Mouse (Mus musculus) embryonic facial prominence, embryonic 15.5 days (tissue): ENCODE measurements at regions not wholly inside any gene's neighbourhood (a gene's known extent, or its start where the extent isn't known, plus 50 kb on each side); places are given as distances from the start of the nearest gene placed in this dataset.

Experiments
- ATAC-seq: fragments of 200-750 bp; cut with Nextera tagmentation; 2 replicates; pipeline ENCODE4 v1.8.0; 2017; ENCODE audit warnings: low read depth, moderate TSS enrichment; ENCODE audit not compliant: insufficient number of reproducible peaks, low FRiP score, low TSS enrichment
- H3K27ac ChIP-seq: fragments of 300-500 bp; sonication (generic); replicated peaks from 2 replicates; pipeline ENCODE4 v1.5.1; 2015; ENCODE audit warnings: mild to moderate bottlenecking, inconsistent platforms
- H3K27me3 ChIP-seq: fragments of 300-500 bp; sonication (generic); 2 replicates; pipeline ENCODE4 v1.6.1; 2015; ENCODE audit warnings: inconsistent platforms
- H3K36me3 ChIP-seq: fragments of 300-500 bp; sonication (generic); 2 replicates; pipeline ENCODE4 v1.6.1; 2015; ENCODE audit warnings: mild to moderate bottlenecking, inconsistent platforms
- H3K4me1 ChIP-seq: fragments of 300-500 bp; sonication (generic); 2 replicates; pipeline ENCODE4 v1.6.1; 2015; ENCODE audit warnings: inconsistent platforms
- H3K4me2 ChIP-seq: fragments of 300-500 bp; sonication (generic); replicated peaks from 2 replicates; pipeline ENCODE4 v1.6.1; 2015; ENCODE audit warnings: mild to moderate bottlenecking, inconsistent platforms
- H3K4me3 ChIP-seq: fragments of 300-500 bp; sonication (generic); replicated peaks from 2 replicates; pipeline ENCODE4 v1.5.1; 2015; ENCODE audit warnings: mild to moderate bottlenecking, inconsistent platforms
- H3K9ac ChIP-seq: fragments of 300-500 bp; sonication (generic); 2 replicates; pipeline ENCODE4 v1.6.1; 2015; ENCODE audit warnings: inconsistent platforms
- H3K9me3 ChIP-seq: fragments of 300-500 bp; sonication (generic); replicated peaks from 2 replicates; pipeline ENCODE4 v1.6.1; 2016; ENCODE audit warnings: inconsistent platforms
- WGBS: fragments of 180-500 bp; shearing (Covaris S2); methylation state at CpG from one replicate; pipeline ENCODE4 v1.1.7; 2015; 5-methylcytosine and 5-hydroxymethylcytosine counted together

- 51% methylated on average over 1 of the region's 1 CpGs for WGBS
- Histone ChIP-seq H3K4me2 (no peak overlapping the region), H3K27ac (no peak overlapping the region), H3K27me3 (no peaks in the 10 kb centered on the region), H3K4me3 (no peak overlapping the region), H3K9ac (no peak overlapping the region), H3K36me3 (no peaks in the 10 kb centered on the region), H3K4me1 (no peaks in the 10 kb centered on the region), H3K9me3 (no peaks in the 10 kb centered on the region)
- ATAC-seq: no peak
Measured at GRCm38 (mm10) chr13:83394773-83395172, 109.1 kb upstream of the Mef2c start.

DNA sequence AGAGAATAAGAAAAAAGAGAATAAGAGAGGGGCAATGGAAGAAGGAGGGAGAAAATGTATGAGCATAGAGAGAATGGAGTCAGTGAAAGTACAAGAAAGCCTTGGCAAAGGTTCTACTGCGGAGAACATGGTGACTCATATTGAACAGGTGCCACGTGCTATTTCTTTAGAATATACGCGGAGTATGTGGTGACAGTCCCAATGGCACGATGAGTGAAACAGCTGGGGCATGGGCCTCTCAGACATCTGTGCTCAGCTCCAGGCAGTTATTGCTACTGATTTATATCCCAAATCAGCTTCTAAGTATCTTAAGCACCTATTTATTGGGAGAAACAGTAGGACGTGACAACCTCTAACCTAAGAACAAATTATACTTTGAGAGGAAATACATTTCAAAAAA is 104.5 kb upstream of the Mef2c start:
- Histone ChIP-seq H3K27me3 (no peaks in the 10 kb centered on the region), H3K4me2 (no peak overlapping the region), H3K36me3 (no peaks in the 10 kb centered on the region), H3K4me1 (no peaks in the 10 kb centered on the region), H3K4me3 (no peak overlapping the region), H3K9ac (no peak overlapping the region), H3K9me3 (no peaks in the 10 kb centered on the region), H3K27ac (no peak overlapping the region)
- WGBS: 90% methylated on average over 6 of the region's 6 CpGs
- ATAC-seq: no peak

GRCm38 (mm10) chr13:83439619-83440436 is 64.0 kb upstream of the Mef2c start:
- no peaks in the 10 kb centered on the region for H3K9me3 ChIP-seq
- H3K36me3 ChIP-seq: no peaks in the 10 kb centered on the region
- H3K27ac ChIP-seq: no peak overlapping the region
- no peak overlapping the region for H3K9ac ChIP-seq
- H3K4me3 ChIP-seq: no peak overlapping the region
- H3K4me1 ChIP-seq: 0 out of 2 replicates have a peak, but pooled peaks cover 3% of the 10 kb centered on the region
- 72% methylated on average over 6 of the region's 6 CpGs for WGBS
- no peaks in the 10 kb centered on the region for H3K27me3 ChIP-seq
- ATAC-seq: no peak
- no peak overlapping the region for H3K4me2 ChIP-seq

GRCm38 (mm10) chr13:83444277-83444676 is 59.6 kb upstream of the Mef2c start:
- 86% methylated on average over 1 of the region's 1 CpGs for WGBS
- Histone ChIP-seq H3K9ac (no peak overlapping the region), H3K4me2 (no peak overlapping the region), H3K27me3 (no peaks in the 10 kb centered on the region), H3K36me3 (no peaks in the 10 kb centered on the region), H3K9me3 (no peaks in the 10 kb centered on the region), H3K4me1 (0 out of 2 replicates have a peak, but pooled peaks cover 3% of the 10 kb centered on the region), H3K4me3 (no peak overlapping the region), H3K27ac (no peak overlapping the region)
- no peak for ATAC-seq

GRCm38 (mm10) chr13:83450820-83451219 is 53.0 kb upstream of the Mef2c start:
- Histone ChIP-seq H3K4me2 (no peak overlapping the region), H3K9me3 (no peaks in the 10 kb centered on the region), H3K36me3 (no peaks in the 10 kb centered on the region), H3K27me3 (no peaks in the 10 kb centered on the region), H3K27ac (no peak overlapping the region), H3K4me3 (no peak overlapping the region), H3K9ac (no peak overlapping the region), H3K4me1 (no peaks in the 10 kb centered on the region)
- ATAC-seq: peak; percentile 65

DNA sequence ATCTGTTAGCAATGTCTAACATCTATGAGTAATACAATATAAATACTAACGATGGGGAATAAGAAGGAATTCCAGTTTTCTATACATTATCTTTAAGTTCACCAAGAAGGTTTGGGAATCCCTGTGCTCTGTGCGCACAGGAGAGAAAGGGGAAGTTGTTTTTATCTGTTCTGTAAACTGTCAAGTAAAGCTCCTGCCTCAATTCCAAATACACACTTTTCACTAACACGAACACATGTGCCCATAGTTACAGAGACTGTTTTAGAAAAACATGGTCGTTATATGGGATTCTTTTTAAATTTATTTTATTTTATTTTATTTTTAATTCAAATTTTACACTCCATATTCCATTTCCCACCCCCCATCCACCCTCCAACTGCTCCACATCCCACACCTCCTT is 50.8 kb upstream of the Mef2c start:
- H3K4me2 ChIP-seq: no peak overlapping the region
- no peak for ATAC-seq
- no peak overlapping the region for H3K9ac ChIP-seq
- no peak overlapping the region for H3K4me3 ChIP-seq
- H3K27ac ChIP-seq: no peak overlapping the region
- 84% methylated on average over 4 of the region's 4 CpGs for WGBS
- H3K4me1 ChIP-seq: 0 out of 2 replicates have a peak, but pooled peaks cover 1% of the 10 kb centered on the region
- no peaks in the 10 kb centered on the region for H3K9me3 ChIP-seq
- no peaks in the 10 kb centered on the region for H3K27me3 ChIP-seq
- no peaks in the 10 kb centered on the region for H3K36me3 ChIP-seq
